Mouse (Mus musculus) mature B cell (primary cell): ENCODE measurements around the gene Psen2.

ENCODE experiments used
- in situ Hi-C: fragments of 300-500 bp; cut with MboI; formaldehyde crosslinking; loops from 2 replicates; pipeline ENCODE4 v1.14.3; 2019

Psen2 gene

GRCm38 (mm10) chr1:180198959-180199714 is 64.1 kb downstream of the Psen2 start, which contains the start of gene Coq8a:
Coq8a (minus strand) TSS chr1:180199602.
- in situ Hi-C loops: no loop called here

GRCm38 (mm10) chr1:180197956-180198355 is 65.3 kb downstream of the Psen2 start:
- in situ Hi-C loops: no loop called here

GRCm38 (mm10) chr1:180196508-180196907 is 66.7 kb downstream of the Psen2 start:
- in situ Hi-C loops: no loop called here

- in situ Hi-C loops: no loop called here
Measured at GRCm38 (mm10) chr1:180195703-180196381, 67.4 kb downstream of the Psen2 start.

GRCm38 (mm10) chr1:180194781-180195471 is 68.3 kb downstream of the Psen2 start:
- in situ Hi-C loops: no loop called here

GRCm38 (mm10) chr1:180194048-180194447 is 69.2 kb downstream of the Psen2 start:
- in situ Hi-C loops: no loop called here

GRCm38 (mm10) chr1:180193391-180193935 is 69.8 kb downstream of the Psen2 start:
- in situ Hi-C loops: no loop called here

- in situ Hi-C loops: no loop called here
Measured at GRCm38 (mm10) chr1:180192866-180193265, 70.4 kb downstream of the Psen2 start.

- in situ Hi-C loops: no loop called here
Measured at GRCm38 (mm10) chr1:180191651-180192220, 71.5 kb downstream of the Psen2 start.

GRCm38 (mm10) chr1:180191112-180191511 is 72.1 kb downstream of the Psen2 start:
- in situ Hi-C loops: no loop called here

- in situ Hi-C loops: no loop called here
Measured at GRCm38 (mm10) chr1:180188951-180189350, 74.3 kb downstream of the Psen2 start.

GRCm38 (mm10) chr1:180186371-180186770 is 76.9 kb downstream of the Psen2 start:
- in situ Hi-C loops: no loop called here

- in situ Hi-C loops: no loop called here
Measured at GRCm38 (mm10) chr1:180185877-180186276, 77.4 kb downstream of the Psen2 start.

GRCm38 (mm10) chr1:180184768-180185167 is 78.5 kb downstream of the Psen2 start:
- in situ Hi-C loops: loop anchor here (5.0 kb wide), 1 partner anchor 33 kb away; no protein-coding TSS in a partner anchor

GRCm38 (mm10) chr1:180183525-180184159 is 79.6 kb downstream of the Psen2 start:
- in situ Hi-C loops: loop anchor here (5.0 kb wide), 1 partner anchor 34 kb away; no protein-coding TSS in a partner anchor

- in situ Hi-C loops: loop anchor here (5.0 kb wide), 1 partner anchor 35 kb away; no protein-coding TSS in a partner anchor
Measured at GRCm38 (mm10) chr1:180182731-180183130, 80.5 kb downstream of the Psen2 start.

- in situ Hi-C loops: loop anchor here (5.0 kb wide), 1 partner anchor 35 kb away; no protein-coding TSS in a partner anchor
Measured at GRCm38 (mm10) chr1:180181966-180182319, 81.3 kb downstream of the Psen2 start.

GRCm38 (mm10) chr1:180181304-180181965 is 81.8 kb downstream of the Psen2 start:
- in situ Hi-C loops: loop anchor here (5.0 kb wide), 1 partner anchor 36 kb away; no protein-coding TSS in a partner anchor

GRCm38 (mm10) chr1:180179840-180180239 is 83.4 kb downstream of the Psen2 start:
- in situ Hi-C loops: loop anchor here (5.0 kb wide), 1 partner anchor 37 kb away; no protein-coding TSS in a partner anchor

GRCm38 (mm10) chr1:180179100-180179499 is 84.1 kb downstream of the Psen2 start:
- in situ Hi-C loops: no loop called here

GRCm38 (mm10) chr1:180178340-180178739 is 84.9 kb downstream of the Psen2 start:
- in situ Hi-C loops: no loop called here
